Mouse (Mus musculus): Measurements from ENCODE around the gene Endod1.

DNA sequence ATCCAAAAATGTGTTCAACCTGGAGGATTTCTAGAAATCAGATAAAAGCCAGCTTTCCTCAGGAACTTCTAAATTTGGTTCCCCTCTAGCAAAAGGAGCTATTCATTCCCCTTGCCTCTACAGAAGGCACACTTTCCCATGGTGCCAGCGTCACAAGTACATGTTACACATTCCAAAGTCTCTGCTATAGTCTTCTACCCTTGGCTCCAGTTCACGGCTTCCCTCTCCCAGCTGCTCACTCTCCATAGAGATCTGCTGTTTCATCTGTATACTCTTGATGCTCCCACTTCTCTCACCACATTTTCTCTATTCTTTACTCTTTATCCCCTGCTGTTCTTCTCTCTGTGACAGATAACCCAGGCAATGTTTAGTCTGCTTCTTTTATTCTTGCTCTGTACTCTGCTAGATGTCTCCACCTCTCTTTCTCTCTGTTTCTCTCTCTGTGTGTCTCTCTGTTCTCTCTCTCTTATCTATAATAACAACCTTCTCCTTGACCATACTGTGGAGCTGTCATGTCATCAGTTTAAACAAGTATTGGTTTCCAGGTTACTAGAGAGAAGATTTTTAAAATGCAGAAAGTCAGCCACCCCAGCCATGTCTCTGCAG lies 13.8 kb upstream of the Endod1 start:
- no peak for TF ChIP-seq POLR2A (IDR thresholded peaks at IDR 0.05; ENCODE audit: borderline replicate concordance, insufficient read depth, low read length)
- no peak for TF ChIP-seq CTCF (IDR thresholded peaks at IDR 0.05; ENCODE audit: borderline replicate concordance, insufficient read depth, low read depth, low read length)
